Mouse (Mus musculus) ovary, postnatal 14 days (tissue): ENCODE results near the gene Agtpbp1.

Source experiments
- DNase-seq: peaks from one replicate; pipeline ENCODE4 v3.0.0; 2022; ENCODE audit warnings: low spot score

Gene Agtpbp1

DNA sequence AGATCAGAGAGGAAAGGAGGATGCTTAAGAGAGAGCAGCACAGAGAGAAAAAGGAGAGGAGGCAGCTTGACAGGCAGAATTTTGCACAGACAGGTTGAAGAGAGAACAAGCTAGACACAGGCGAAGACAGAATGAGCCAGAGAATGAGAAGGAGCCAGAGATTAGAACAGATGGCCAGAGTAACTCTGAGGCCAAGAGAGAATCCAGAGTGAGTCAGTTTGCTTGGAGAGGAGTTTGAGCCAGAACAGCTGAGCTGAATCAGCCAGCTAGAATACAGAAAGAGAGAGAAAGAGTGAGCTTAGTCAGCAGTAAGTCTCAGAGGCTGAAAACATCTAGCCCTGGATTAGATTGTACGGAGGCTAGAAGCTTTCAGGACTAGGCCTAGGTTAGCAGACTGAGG is 12.5 kb downstream of the Agtpbp1 start:
- DNase-seq: no peak

DNA sequence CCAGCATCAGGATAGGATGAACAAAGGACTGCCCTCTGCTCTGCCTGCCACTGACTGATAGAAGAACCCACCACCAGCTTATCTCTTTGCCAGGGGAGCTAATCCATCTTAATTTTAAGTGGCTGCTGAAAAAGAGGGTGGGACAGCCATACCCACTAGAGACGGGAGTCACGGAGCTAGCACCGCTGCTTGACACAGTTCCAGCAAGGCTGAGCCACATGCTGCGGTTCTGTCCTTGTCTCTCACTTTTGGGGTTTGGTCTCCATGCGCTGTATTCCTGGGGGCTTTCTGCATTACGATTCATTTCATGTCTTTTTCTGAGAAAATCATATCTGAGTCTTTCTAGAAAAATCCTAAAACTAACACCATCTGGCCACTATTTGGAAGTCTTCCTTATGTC is 13.9 kb downstream of the Agtpbp1 start:
- DNase-seq: no peak

DNA sequence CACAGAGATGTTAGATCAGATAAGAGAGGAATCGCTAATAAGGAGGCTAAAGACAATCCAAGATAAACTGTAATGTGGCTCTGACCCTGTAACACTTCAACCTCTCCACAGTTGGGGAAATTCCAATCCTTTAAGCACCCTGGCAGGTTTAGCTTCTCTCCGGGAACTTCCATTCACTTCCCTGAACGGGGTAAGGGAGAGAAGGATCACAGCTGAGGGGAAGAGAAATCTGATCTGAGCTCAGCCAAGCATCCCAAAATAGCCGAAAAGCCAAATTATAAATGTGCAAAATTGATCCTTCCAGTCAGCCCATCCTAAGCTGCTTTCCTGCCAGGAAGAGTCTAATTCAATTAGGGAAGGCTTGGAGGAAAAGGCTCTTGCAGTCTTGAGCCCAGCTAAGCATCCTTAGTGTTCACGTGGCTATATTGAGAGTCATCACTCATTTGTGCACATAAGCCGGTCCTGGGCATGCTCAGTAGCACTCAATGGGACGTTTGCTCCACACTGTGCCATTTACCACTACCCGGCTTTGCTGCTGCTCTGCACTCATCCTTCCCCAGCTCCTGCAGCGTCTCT is 19.0 kb downstream of the Agtpbp1 start:
- no peak for DNase-seq

DNA sequence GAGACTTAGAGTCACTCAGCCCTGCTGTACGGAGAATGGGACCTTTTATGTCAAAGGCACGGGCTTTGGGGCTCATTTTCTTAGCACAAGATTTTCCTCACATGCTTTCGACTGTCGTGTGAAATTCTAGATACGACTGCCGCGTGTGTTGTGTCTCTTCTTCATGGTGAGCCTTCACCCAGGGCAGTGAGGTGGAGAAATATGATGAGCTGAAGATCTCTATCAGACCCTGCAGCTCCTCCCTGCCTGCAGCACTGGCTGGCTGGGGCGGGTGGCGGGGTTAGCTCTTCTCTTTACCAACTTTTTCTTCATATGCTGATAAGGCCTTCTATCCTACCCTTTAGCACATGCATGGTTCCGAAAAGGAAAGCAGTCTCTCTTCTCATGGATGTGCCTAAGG is 20.1 kb downstream of the Agtpbp1 start:
- no peak for DNase-seq

DNA sequence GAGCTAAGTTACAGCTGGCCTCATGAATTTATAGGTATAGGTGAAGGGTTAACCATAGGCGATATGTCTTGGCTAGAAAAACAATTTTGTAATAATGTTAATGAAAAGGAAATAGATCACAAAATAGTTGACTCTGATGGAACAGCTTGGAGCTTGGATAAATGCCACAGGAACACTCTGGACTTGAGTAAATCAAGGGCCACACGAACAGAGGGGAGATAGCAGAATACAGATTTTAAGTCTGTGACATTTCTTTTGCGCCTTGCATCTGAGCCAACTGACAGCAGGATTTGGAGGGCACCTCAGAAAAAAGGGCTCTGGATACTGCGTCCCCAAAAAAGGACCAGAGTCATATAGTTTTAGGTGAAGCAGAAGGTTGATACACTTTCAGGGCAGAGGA is 20.5 kb downstream of the Agtpbp1 start:
- no peak for DNase-seq

DNA sequence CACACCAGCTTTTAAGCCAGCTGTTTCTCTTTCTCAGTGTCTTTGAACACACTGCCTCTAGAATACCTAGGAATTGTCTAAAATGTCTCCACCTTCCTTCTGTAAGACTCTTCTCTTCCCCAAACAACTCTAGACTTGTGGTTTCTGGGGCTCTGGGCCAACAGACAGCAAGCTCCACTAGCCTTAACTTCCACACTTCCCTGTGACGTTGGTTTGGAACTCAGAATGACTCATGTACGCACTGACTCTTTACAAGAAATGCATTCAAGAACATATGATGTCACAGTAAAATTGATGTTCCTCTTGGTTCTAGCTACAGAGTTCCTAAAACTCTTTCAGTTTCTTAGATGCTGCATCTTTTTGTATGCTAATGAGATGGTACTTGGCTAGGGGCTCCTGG is 22.6 kb downstream of the Agtpbp1 start:
- DNase-seq: no peak

DNA sequence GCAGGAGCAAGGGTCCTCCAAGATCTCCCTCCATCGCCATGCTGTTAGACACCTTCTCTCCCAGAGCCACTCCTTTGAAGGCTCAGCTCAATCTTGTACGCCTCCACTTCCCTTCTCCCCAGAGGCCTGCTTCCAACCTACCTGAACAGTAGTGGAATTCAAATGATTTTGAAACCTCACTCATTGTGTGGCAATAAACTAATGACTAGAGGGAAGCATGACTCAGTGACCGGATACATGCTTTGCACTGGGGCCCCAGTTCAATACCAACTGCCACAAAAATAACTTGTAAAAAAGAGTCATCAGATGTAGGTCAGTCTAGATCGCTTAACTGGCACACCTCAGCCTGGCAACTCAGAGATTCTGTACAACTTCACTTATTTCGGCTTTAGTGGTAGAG is 26.3 kb downstream of the Agtpbp1 start:
- DNase-seq: no peak

DNA sequence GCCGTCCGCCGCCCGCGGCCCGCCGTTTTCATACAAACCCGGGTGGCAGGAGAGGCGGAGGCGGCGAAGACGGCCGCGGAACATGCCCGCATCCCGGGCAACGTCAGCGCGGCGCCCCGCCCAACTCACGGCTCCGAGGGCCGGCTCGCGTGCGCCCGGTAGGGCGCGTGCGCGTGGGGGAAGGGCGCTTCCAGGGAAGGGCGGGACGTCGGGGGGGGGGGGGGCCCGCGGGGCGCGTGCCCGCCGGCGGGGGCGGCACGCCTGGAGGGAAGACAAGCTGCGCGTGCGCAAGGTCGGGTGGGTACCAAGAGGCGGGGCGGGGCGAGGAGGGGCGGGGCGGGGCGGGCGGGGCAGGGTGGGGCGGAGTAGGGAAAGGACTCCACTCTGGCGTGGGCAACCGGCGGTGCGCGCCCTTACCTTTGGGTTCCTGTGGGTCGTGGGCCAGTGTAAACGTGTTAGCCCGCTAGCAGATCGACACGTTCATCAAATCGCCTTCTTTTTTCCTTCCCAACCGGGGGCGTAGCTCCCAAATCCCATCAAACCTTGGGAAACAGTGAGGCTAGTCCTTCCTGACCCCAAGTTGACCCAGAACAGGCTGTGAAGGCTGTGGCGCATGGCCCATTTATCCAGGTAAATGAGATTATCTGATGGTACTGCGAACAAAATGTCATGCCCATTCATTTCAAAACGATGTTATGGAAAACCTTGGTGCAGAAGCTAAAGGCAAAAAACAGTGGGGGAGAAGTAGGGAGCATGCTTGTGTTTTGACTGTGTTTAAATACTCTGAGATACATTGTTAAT is 27.6 kb downstream of the Agtpbp1 start:
- peak; percentile 75 for DNase-seq

DNA sequence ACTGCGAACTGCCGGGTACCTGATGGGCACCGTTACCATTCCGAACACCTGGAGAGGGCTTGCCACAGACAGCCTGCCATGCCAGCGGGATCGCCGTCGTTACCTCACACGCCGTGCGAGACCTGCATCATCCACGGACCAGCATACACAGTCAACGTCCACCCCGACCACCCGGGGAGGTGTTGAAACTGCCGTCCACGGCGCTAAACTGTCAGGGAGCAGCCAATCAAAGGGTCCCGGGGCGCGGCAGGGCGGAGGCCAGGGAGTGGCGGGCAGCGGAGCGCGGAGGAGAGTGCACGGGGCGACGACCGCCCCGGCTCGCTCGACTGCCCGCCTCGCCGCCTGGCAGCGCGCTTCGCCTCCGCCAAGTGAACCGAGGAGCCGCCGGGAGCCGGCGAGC is 28.4 kb downstream of the Agtpbp1 start:
- peak; percentile 20 for DNase-seq

DNA sequence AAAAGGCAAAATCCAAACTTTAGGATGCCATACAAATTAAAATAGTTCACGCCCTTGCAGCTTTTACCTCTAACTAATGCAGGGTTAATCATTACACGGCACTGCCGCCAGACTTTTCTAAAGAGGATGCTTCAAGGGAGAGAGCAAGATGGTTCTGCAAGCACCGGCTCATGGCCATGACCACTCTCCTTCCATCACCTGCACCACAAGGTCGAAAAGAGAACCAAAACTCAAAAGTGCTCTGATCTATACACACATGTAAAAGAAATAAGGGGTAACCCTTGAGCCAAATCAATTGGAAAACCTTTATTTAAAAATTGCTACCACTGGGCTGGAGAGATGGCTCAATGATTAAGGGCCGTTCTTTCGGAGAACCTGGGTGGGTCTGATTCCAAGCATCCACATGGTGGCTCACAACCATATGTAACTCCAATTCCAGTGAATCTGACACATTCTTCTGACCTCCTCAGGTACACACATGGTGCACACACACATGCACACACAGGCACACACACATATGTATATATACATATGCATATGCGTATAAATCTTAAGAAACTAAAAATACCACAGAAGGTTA is 29.3 kb downstream of the Agtpbp1 start:
- DNase-seq: no peak

DNA sequence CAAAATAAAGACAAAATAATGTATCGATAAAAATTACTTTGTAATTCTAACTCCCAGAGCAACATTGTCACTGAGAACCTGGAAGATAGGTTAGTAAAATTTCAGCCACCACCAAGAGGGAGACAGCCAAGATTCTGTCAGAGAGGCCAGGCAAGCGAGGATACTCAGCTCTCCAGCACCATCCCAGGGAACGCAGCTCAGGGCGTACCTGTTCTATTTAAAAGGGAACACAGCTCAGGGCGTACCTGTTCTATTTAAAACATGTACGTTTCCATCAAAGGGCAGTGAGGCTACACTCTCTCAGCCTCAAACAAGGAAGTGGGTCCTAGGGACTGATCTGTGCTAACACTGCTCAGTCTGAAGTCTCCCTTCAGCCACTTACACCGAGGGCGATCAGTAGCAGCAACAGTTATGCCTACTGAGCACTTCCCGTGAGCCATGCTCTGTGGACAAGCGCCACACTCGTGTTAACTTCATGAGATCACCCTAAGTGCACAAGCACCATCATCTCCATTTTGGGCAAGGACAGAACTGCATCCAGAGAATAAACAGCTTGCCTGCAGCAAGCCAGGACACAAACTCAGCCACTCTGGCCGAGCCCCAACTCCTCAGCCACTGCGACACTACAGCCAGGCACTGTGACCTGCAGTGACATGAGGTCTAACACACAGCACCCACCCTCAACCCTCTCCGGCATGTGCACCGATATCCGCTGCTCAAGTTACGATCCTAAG is 30.1 kb downstream of the Agtpbp1 start:
- DNase-seq: no peak

DNA sequence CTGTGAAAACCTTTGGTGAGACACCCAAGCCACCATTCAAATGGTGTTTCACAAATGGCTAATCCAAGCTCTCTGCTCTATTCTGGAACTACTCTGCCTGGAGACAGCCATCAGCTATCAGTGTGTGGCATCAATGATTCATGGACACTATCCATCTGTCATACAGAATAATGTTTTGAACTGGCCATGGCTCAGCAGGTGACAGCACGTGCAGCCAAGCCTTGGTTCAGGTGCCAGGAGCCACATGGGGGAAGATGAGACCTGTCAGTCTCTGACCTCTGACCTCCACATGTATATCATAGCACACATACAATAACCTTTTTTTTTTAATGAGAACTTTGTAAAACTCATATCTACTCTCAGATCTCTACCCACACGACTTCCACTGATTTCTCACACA is 32.3 kb downstream of the Agtpbp1 start:
- no peak for DNase-seq

DNA sequence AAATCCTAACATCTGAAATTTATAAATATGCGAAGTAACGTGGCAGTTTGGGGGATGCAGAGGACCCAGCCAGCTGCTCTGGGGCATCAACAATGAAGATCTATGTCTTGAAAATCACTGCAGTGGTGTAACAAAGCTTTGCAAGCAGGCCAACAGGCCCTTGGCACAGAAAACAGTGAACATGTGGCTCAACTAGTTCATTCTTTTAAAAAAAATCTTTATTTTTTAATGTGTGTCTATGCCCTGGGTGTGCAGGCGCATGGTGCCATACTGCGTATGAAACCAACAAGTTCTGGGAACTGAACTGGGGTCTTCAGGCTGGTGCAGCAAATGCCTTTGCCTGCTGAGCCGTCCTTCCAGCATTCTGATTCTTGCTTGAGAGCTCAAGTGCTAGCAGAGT is 32.7 kb downstream of the Agtpbp1 start:
- DNase-seq: no peak

DNA sequence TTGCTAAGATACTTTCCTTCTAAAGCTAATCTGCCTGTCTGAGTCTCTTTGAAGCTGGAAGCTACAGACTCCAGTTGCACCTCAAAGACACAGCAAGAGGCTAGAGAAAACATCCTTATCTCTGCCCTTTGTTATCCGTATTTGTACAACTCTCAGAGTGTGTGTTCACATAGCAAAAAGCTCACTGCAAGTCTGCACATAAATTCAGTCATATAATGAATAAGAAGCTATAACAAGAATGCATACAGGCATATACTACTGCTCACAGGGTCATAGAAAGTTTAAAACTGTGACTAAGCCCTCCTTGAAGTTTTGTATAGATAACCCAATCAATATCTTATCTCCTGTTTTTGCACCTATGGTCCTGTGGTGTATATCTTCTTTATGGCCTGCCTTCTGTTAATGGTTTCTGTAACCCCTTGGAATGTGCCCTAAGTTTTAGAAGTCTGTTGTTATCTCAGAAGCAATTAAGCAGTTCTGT is 35.7 kb downstream of the Agtpbp1 start:
- DNase-seq: no peak

DNA sequence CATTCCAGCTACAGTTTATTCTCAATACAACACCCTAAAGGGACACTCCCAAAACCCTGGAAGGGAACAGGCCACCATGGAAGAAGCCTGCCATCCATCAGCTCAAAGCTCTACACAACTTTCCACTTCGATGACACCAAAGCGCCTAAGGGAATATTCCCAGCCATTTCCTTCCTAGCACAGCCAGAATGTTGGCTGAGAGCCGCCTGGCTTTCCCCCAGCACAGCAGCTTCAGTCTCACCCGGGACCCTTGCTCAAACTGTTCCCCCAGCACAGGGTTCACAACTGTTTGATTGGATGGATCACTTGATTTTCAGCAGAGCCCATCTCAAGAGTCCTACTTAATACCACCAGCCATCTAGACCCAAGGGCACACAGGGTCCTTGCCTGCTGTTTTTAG is 37.3 kb downstream of the Agtpbp1 start:
- DNase-seq: no peak

DNA sequence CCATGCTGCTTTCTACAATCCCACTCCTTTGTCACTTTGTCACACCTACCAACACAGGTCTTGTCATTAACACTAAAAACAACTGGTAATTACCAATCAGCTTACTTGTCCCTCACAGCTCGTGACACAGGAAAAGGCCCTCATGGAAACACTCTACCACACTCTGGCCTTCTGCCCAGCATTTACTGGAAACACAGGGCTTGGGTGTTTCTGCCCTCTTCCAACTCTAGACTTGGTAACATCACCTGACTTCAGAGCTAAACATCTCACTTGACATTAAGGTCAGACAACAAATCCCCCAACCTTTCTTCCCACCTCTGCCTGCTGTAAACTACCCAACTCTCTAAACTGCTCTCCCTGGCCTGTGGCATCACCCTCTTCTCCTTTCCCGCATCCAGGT is 37.9 kb downstream of the Agtpbp1 start:
- no peak for DNase-seq

DNA sequence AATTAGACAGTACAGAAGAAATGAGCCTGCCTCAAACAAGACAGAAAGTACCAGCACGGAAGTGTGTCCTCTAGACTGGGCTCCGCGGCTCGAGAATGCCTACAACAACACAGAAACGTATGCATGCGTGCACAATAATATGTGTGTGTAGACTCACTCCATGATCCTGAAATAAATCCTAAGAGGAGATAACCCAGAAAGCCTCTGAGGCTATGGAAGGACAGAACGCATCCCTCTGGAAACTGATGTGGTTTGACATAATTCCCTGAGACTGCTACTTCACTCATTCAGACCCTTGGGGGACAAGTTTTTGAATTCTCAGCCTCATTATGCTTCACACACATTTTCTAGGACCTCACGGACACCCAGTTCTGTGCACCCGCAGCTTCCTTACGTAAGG is 42.6 kb downstream of the Agtpbp1 start:
- DNase-seq: no peak

DNA sequence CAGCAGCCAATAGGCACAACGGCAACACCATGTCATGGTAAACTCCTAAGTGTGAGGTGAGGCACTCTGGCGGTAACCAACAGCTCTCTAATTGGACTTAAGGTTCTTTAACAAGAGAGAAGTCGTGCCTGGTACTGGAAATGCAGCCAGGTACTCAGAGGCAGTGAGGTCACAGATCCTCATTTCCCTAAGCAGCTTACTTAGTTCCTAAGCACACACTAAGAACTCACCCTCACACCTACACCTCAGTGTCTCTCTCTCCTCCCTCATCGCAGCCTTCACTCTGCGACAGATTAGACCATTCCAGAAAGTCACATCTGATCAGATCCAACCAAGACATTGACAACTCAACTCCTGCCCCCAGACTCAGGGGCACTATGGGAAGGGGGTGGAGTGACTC is 45.0 kb downstream of the Agtpbp1 start:
- DNase-seq: no peak

DNA sequence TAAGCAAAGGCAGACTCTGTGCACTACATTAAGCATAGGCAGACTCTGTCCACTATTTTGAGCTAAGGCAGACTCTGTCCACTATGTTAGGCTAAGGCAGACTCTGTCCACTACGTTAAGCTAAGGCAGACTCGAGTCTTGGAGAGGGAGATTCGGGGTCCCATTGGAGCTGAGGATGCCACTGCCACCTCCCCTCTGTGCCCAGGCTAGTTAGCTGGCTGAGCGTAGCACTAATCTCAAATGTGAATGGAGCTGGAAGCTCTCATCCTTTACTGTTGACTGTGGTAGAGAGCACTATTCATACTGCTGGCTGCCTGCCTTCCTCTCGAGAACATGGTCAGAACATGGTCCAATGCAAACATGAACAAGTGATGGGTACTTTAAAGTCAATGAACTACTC is 46.4 kb downstream of the Agtpbp1 start:
- DNase-seq: no peak

DNA sequence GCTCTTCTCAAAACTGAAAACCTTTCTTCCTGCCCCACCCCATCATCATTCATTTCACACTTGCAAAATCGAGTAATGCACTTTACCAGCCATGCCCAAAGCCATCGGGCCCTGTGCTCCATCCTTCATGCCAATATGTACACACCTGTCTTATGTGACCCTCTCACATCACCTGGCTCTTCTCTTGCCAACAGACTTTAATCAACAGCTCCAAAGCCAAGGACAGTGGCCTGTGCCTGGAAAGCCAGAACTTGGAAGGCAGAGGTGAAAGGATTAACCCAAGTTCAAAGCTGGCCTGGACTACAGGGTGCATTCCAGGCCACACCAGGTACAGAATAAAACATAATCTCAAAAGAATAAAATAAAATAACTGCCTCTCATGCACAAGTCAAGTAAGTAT is 48.4 kb downstream of the Agtpbp1 start:
- no peak for DNase-seq

DNA sequence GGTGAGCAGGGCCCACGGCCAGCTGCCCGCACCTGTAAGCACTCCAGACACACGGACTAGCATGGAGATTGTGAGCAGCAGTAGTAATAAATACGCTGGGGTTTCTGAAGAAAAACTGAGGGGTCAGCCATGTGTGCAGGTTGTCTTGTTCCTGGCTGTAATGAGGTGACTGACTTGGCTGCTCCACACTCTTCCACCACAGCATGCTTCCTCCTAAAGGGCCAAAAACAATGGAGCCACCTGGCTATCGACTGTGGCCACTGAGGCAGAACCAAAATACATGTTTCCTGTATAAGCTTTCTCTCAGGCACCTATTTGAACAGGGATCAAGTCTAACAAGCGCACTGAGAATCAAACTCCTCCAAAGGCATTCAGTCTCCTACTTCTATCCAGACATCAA is 49.3 kb downstream of the Agtpbp1 start:
- DNase-seq: no peak

DNA sequence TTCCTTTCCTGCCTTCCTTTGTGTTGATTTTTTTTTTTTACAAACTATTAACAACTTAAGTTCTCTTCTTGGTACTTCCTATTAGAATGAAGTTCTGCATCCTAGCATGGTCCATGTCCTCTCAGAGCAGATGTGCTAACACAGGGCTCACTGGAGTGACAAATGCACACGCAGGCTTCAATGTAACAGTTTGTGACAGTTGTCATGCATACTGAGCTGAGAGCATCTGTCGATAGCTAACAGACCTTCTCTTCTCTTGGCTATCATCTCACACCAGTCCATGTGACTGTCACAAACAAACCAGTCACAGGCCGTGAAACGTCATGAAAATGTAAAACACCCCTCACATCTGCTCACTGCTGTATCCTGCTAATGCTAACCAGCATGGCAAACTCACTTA is 50.7 kb downstream of the Agtpbp1 start:
- no peak for DNase-seq

DNA sequence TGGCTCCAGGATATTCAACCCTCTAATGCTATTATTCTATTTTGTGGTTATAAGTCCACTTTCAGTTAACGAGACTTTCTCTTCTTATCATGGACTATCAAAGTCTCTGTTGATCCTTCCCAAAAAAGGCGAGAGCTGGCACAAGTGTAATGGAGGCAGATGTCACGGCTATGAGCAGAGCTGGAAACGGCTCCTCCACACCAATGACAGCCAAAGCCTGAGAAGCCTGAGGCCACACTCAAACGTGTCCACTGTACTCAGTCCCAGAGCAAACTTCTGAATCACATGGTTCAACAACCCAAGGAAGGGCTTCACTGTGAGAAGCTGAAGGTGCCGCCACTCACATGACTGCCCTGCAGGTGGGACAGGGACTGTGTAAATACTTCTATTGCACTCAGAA is 51.7 kb downstream of the Agtpbp1 start:
- DNase-seq: no peak
